Mouse (Mus musculus) embryonic stem cell, embryonic (primary cell): ENCODE results near the gene Tbkbp1.

ENCODE experiments used
- CTCF ChIA-PET, 4 experiments: fragments of 300-600 bp in 2 of 4; fragments of 350-600 bp in 2 of 4; sonication (Branson Sonifier 250); formaldehyde crosslinking; loops; one replicate each; lab custom pipeline; 2022; ENCODE audit warnings: inconsistent platforms in 2 of 4; lab: Charles Lee
- POLR2A ChIA-PET, 4 experiments: fragments of 300-600 bp in 2 of 4; fragments of 350-600 bp in 2 of 4; sonication (Branson Sonifier 250); formaldehyde crosslinking; loops; one replicate each; lab custom pipeline; 2022; ENCODE audit warnings: antibody characterized with exemption in 4 of 4, inconsistent platforms in 1 of 4; lab: Charles Lee

Gene Tbkbp1

DNA sequence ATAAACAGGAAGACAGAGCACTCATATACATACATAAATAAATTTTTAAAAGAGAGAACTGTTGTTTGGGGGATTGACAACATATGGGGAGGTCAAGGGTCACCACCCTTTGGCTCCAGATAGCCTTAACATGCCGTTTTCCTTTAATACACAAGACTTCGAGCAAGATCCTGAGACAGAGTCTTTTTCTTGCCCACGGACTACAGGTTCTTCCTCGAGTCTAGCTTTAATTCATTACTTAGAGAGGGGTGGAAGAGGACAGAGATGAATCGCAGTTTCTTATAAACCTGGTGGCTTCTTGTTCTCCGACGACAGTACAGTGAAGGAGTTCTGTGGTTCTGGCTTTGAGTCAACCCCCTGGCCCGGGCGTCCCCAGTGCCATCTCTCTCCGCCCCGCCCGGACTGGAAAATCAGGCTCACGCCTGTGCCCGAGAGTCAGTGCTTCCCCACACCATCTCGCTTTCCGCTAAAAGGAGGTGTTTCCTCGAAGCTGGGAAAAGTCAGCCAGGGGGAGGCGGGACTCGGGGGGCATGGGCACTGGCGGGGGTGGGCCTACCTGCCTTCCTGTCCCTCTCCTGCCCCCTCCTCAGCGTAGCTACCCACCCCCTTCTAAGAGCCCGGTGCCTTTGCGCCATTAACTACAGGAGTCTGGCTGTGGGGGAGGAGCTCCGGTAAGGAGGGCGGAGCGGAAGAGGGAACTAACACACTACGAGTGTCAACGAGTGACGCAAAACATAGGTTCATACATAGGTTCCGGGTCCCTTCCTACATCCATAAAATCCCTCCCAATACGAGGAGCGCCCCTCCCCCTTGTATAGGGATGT, 24.4 kb downstream of the Tbkbp1 start:
- CTCF ChIA-PET, result interaction anchor here (0.6 to 2.3 kb wide), 19 partner anchors 9 to 206 kb away, joined by 3 to 14 read pairs (median 3); partner anchors contain the start of gene Tbx21 (in 2 of the 4)
- POLR2A ChIA-PET, result interaction anchor here (0.5 to 2.8 kb wide), 30 partner anchors 9 to 325 kb away, joined by 3 to 23 read pairs (median 4); partner anchors contain the start of genes Tbx21 (in 2 of the 4) and Osbpl7 (in 1 of the 4)

DNA sequence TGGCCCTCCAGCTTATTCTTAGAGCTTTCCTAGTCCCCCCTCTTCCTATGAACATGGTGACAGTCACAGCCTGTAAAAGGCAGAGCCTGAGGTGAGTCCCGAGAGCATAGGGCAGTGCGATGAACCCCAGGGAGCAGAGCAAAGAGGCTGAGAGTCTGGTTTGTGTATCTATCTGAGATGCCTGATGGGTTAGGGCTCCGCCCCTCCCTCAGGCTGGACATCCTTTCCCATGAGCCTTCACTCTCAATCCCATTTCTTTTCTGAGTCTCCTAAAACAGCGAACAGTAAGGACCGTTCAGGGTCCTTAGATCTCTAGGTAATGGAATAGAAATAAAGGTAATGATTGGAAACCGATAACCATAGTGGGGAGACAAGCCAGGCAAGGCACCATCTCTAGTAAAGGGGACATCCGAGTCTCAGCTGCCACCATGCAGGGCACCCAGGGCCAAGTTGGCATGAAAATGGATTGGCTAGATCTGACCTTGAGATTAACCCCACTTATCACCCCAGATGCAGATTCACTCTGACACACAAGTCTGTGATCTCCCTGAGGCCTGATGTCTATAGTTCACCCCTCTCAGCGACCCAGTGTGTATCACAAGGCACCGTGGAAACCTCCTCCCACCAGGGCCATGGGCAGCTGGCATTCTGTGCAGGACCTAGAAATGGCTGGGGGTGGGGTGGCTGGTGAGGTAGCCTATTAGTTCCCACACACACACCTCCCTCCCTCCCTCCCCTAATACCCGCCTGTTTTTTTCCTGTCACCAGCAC, 26.8 kb downstream of the Tbkbp1 start:
- ChIA-PET CTCF (interaction anchor here in 2 of 4 experiments (1.1 to 1.2 kb wide), 4 partner anchors 9 to 28 kb away, joined by 4 to 5 read pairs (median 4); partner anchors contain the start of gene Tbx21 (in 1 of the 2)), POLR2A (interaction anchor here (0.6 to 1.5 kb wide), 5 partner anchors 10 to 172 kb away, joined by 4 to 6 read pairs (median 5); partner anchors contain the start of genes Lrrc46 (in 1 of the 4), Mrpl10 (in 1 of the 4) and Tbx21 (in 1 of the 4))

DNA sequence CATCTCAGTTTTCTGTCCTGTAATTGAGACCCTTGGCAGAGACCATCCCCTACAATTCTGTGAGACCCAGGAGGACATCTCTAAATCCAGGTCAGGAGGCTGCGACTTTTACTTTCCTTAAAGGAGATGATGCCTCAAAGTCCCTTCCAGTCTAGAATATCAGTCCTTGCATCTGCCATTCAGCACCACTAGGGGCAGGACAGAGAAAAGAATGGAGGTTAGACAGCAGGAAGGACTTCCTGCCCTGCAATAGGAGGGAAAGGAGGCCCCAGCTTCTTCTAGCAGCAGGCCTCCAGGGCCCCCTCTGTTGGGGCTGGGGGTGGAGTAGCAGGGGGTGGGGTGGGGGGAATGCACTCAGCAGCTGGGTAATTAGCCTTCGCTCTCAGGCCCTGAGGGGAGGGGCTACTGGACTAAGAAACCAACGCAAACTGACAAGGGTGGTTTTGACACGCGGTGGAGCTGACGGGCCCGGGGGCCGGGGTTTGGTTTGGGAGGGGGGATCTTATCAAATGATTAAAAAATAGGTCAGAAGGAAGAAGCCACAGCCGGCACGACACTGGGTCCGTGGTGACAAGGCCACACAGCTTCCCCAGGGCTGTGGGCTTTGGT, 27.9 kb downstream of the Tbkbp1 start:
- POLR2A ChIA-PET, result interaction anchor here (0.6 to 1.5 kb wide), 9 partner anchors 9 to 238 kb away, joined by 3 to 10 read pairs (median 5); partner anchors contain the start of genes Tbx21 (in 2 of the 4), Lrrc46 (in 1 of the 4) and Mrpl10 (in 1 of the 4)
- CTCF ChIA-PET, result interaction anchor here (0.6 to 1.4 kb wide), 13 partner anchors 8 to 367 kb away, joined by 3 to 5 read pairs (median 4); partner anchors contain the start of genes Lrrc46 (in 1 of the 4), Mrpl10 (in 1 of the 4) and Tbx21 (in 1 of the 4)

DNA sequence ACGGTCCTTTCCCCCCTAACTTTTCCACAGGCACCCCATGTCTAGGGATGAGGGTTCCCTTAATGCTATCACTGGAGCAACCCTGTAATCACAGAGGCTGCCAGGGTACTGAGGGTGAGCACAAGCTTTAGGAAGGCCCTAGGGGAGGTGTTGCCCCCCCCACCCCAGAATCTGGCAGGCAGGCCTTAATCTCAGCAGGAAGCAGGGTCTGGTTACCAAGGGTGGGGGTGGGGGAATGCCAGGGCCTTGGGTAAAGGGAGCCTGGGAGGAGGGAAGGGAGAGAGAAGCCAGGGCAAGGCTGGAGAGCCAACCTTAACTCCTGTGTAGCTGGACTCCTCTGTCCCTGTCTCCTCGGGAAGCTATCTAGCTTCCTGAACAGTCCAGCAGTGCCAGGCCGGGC, 30.7 kb downstream of the Tbkbp1 start:
- ChIA-PET POLR2A (interaction anchor here in 1 of 4 experiments (0.9 to 1.3 kb wide), 2 partner anchors 22 to 35 kb away, joined by 4 to 5 read pairs; no protein-coding TSS in a partner anchor), CTCF (interaction anchor here in 2 of 4 experiments (0.9 to 1.5 kb wide), 3 partner anchors 18 to 143 kb away, joined by 4 to 7 read pairs (median 5); no protein-coding TSS in a partner anchor)

DNA sequence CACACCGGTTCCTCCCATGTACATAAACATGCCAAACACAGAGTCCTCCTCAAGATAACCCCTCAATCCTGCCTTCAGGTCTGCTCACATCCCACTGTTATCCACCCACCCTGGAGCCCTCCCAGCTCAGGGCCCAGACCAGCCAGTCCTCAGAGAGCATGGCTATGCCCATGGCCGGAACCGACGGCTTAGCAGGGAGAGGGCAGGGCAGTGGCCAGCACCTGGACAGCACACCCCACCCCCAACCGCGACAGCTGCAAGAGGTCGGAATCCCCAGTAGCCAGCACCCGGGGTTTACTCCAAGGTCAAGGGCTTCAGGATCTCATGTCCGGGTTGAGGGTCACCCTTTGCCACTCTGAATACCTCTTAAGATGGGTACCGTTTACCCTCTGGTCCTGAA, 31.1 kb downstream of the Tbkbp1 start:
- CTCF ChIA-PET, result interaction anchor here in 1 of 4 experiments (1.3 to 1.5 kb wide), 2 partner anchors 18 to 26 kb away, joined by 5 to 7 read pairs; no protein-coding TSS in a partner anchor
- POLR2A ChIA-PET, result interaction anchor here in 2 of 4 experiments (0.9 to 1.4 kb wide), 3 partner anchors 22 to 35 kb away, joined by 3 to 5 read pairs (median 4); no protein-coding TSS in a partner anchor

DNA sequence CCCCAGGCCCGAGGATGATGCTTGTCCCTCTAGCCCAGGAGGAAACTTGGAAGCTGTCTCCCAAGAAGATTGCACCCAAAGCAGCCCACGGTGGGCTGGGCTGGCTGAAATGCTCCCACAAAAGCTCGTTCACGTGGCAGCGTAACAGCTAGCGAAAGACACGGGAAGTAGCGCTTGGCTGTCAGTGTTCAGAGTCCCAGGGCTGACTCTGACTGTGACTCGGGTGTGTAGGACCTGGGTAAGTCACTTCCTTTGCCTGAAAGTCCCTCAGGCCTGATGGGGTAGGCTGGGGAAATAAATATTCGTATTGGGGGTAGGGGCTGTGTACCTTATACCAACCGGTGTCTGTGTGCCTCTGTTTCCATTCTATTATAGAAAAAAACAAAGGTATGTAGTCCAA, 35.5 kb downstream of the Tbkbp1 start:
- POLR2A ChIA-PET, result interaction anchor here (0.6 to 5.5 kb wide), 41 partner anchors 7 to 163 kb away, joined by 3 to 36 read pairs (median 5); partner anchors contain the start of gene Kpnb1 (in 1 of the 4)
- CTCF ChIA-PET, result interaction anchor here in 3 of 4 experiments (0.5 to 2.4 kb wide), 20 partner anchors 8 to 695 kb away, joined by 3 to 10 read pairs (median 5); partner anchors contain the start of genes Cdk5rap3 (in 1 of the 3) and Lrrc46 (in 1 of the 3)

DNA sequence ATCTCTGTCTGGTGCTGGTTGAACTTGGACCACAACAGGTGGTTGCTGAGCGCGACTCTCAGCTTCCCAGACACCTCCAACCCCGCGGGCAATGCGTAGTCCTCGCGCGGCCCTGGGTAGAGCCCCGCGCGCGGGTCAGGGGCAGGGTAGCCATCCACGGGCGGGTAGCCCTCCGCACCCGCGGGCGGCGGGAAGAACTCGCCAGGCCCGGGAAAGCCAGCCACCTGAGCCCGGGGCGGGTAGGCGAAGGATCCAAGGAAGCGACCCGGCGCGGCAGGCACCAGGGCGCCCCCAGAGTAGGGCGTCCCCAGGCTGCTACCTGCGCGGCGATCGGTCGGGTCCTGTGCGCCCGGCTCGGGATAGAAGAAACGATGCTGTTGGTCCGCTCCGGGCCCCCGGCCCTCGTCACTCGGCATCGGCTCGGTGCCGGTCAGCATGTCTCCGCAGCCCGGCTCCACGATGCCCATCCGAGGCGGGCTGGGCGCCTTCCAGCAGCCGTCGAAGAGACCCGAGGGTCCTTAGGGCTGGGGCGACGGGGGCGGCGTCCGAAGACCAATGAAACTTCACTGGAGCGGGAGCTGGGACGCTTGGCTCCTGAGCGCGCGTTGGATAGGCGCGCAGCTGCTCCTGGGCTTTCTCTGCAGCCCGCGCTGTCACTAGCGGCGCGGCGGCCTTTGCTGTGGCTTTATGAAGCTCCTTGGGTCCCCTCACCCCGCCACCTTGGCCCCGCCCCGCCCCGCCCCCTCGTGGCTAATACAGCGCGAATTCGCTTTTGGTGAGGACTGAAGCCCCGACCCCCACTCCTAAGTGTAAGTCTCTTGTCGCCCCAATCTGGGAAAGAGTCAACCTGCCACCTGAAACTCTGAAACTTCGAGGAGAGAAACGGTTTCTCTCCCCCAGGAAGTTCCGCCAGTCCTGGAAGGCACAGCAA, 36.4 kb downstream of the Tbkbp1 start, which contains the start of gene Tbx21:
Tbx21 (minus strand) TSS at position 661 of the 931 bp plus-strand sequence.
- CTCF ChIA-PET, result interaction anchor here (0.6 to 2.4 kb wide), 32 partner anchors 9 to 285 kb away, joined by 3 to 10 read pairs (median 4); partner anchors contain the start of genes Cdk5rap3 (in 1 of the 4) and Scrn2 (in 1 of the 4)
- POLR2A ChIA-PET, result interaction anchor here (0.6 to 5.5 kb wide), 61 partner anchors 8 to 1599 kb away, joined by 3 to 36 read pairs (median 4); partner anchors contain the start of genes Kpnb1 (in 1 of the 4), Scrn2 (in 1 of the 4) and Tbkbp1 (in 1 of the 4)

DNA sequence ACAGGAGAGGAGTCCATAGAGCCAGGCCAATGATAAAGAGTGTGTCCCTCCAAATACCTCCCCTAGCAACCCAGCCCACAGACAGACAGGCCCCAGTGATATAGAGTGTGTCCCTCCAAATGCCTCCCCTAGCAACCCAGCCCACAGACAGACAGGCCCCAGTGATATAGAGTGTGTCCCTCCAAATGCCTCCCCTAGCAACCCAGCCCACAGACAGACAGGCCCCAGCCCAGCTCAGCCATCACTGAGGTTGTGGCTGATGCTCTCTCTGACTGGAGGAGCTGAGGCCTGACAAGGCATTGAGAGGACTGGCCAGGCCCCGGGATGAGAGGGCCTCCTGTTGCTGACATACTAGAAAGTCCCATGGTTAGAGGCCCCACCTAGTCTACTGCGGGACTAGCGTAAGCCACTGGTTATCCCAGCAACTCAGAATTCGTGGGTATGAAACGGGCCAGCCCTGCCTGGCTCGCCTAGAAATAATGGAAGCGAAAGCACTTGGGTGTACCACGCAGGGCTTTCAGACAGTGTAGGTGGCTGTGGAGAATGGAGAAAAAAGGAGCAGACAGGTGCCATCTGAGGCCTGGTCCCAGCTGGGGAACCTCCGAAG, 38.7 kb downstream of the Tbkbp1 start:
- ChIA-PET POLR2A (interaction anchor here in 1 of 4 experiments (1.1 to 3.8 kb wide), 4 partner anchors 11 to 458 kb away, joined by 3 to 14 read pairs (median 6); no protein-coding TSS in a partner anchor), CTCF (interaction anchor here in 2 of 4 experiments (1.1 to 1.9 kb wide), 2 partner anchors 34 kb away, joined by 3 to 8 read pairs; no protein-coding TSS in a partner anchor)

DNA sequence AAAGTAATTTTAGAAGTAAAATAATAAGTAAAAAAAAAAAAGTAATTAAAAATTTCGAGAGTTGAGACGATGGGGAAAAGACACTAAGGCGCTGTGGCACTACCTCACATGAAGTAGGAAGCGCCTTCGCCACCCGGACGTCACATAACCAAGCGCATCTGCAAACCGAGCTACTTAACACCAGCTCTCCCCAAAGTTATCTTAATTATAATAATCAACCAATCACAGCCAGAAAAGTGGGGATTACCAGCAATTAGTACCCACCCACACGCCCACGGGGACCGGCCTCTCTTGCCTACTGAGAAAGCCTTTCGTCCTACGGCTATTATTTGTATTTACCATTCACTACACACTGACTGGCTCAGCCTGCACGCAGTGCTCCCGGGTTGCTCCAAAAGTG, 42.3 kb downstream of the Tbkbp1 start:
- ChIA-PET POLR2A (interaction anchor here in 1 of 4 experiments (0.7 to 2.0 kb wide), 2 partner anchors 22 to 28 kb away, joined by 3 to 8 read pairs; no protein-coding TSS in a partner anchor), CTCF (interaction anchor here in 2 of 4 experiments (0.7 to 1.1 kb wide), 2 partner anchors 24 to 36 kb away, joined by 3 read pairs; no protein-coding TSS in a partner anchor)

DNA sequence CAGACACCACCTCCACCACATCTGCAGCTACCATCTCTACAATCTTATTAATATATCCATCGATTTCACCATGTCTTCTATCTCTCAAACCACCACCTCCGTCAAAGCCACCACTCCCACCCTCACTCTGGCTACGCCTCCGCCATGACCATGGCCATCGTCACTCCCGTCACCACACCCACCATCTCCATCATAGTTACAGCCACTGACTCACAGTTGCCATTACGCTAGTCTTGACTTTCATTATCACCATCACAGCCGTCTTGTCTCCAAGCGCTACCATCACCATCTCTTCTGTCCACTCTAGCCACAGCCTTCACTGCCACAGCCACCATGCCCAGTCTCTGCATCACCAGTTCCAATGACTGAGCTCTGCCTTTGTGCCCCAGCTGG, 47.2 kb downstream of the Tbkbp1 start:
- POLR2A ChIA-PET, result interaction anchor here in 3 of 4 experiments (0.5 to 1.6 kb wide), 9 partner anchors 11 to 549 kb away, joined by 3 to 4 read pairs (median 3); partner anchors contain the start of genes Lrrc46 (in 1 of the 3), Mrpl10 (in 1 of the 3) and Tbx21 (in 1 of the 3)
- CTCF ChIA-PET, result interaction anchor here in 3 of 4 experiments (0.7 to 2.0 kb wide), 6 partner anchors 10 to 224 kb away, joined by 3 to 5 read pairs (median 4); no protein-coding TSS in a partner anchor

DNA sequence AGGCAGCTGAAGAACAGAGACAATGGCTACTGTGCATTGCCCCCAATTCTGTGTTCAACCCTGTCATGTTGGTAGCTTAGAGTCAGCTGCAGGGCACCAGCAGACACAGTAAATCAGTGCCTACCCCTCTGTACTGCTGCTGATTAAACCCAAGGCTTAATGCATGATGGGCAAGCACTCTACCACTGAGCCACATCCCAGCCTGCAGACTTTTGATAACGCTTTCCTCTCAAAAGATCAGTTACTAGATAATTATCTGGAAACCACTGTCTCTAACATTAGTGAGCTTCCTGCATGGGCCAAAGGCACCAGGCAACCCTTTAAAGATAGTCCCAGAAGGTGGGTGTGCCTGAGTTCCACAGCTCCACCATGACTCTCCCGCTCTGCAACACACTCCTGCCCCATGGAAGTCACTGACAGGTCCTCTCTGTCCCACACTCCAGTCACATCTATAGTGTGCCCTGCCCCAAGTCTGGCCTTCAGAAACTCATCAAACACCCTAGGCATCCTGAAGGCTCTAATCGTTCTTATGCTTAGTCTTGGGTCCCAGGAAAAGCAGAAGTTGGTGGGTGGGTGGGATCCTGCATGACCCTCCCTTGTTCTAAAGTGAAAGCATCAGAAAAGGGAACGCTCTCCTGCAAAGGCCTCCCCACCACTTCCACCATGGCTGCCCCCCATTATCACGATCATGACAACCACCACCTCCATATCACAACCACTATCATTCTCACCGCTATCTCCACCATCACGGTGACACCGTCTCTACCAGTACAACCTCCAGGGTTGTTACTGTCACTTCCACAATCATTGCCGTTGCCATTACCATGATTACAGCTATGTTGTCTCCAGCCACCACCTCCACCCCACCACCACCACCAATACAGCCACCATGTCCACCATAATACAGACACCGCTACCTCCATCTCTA, 47.9 kb downstream of the Tbkbp1 start:
- CTCF ChIA-PET, result interaction anchor here (0.6 to 2.2 kb wide), 13 partner anchors 11 to 225 kb away, joined by 3 to 13 read pairs (median 5); partner anchors contain the start of gene Scrn2 (in 1 of the 4)
- POLR2A ChIA-PET, result interaction anchor here in 3 of 4 experiments (0.5 to 2.6 kb wide), 10 partner anchors 12 to 675 kb away, joined by 3 to 14 read pairs (median 3); partner anchors contain the start of genes Tbx21 (in 2 of the 3), Lrrc46 (in 1 of the 3) and Mrpl10 (in 1 of the 3)

DNA sequence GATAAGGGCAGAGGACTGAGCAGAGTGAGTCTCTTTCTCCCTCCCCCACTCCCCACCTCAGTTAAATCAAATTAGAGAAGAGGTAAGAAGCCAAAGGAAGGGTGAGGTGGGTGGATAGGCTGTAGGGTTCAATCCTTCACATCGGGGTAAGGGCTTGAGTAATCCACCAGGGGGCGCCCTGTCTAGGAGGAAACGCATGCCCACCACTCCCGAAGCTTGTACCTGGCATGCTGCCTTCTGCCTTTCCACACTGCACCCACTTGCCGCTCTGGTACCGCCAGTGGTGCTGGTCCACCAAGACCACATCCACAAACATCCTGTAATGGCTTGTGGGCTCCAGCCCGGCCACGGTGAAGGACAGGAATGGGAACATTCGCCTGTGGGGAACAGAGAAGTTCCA, 49.6 kb downstream of the Tbkbp1 start:
- ChIA-PET POLR2A (interaction anchor here in 3 of 4 experiments (0.6 to 2.6 kb wide), 14 partner anchors 9 to 1876 kb away, joined by 3 to 14 read pairs (median 4); partner anchors contain the start of gene Tbx21 (in 2 of the 3)), CTCF (interaction anchor here (0.5 to 2.2 kb wide), 33 partner anchors 10 to 765 kb away, joined by 3 to 12 read pairs (median 4); partner anchors contain the start of genes Tbx21 (in 2 of the 4), Cdk5rap3 (in 1 of the 4), Lrrc46 (in 1 of the 4) and Mrpl10 (in 1 of the 4))

DNA sequence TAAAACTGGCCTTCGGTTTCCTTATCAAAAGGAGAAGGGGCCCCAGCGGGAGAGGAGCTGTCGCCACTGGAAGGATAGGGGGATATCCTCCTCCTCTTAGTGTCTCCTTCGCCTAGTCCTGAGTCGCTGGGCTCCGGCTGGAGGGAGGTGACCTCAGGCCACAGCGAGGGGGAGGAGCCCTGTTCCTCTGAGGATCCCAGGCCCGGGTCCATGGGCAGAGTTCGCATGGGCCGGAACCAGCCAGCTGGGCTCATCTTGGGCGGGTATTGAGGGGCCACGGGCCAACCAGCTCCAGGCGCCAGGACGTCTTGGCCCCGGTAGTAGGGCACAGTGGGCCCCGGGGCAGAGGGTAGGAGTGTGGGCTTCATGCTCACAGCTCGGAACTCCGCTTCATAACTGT, 52.5 kb downstream of the Tbkbp1 start:
- ChIA-PET POLR2A (interaction anchor here in 3 of 4 experiments (0.6 to 7.2 kb wide), 19 partner anchors 9 to 199 kb away, joined by 3 to 83 read pairs (median 4); partner anchors contain the start of genes Lrrc46 (in 2 of the 3), Mrpl10 (in 2 of the 3), Tbx21 (in 2 of the 3) and Kpnb1 (in 1 of the 3)), CTCF (interaction anchor here in 2 of 4 experiments (0.6 to 2.7 kb wide), 7 partner anchors 12 to 237 kb away, joined by 3 to 8 read pairs (median 4); partner anchors contain the start of gene Tbx21 (in 1 of the 2))
